Mouse (Mus musculus): Measurements from ENCODE around the gene Zxdc. TPM values are rescaled to one million over a fixed set of nuclear protein-coding genes. Genes with fewer than 3 reads are reported as not detected.
A peak's percentile ranks its signal among the peaks of the same experiment; 100 is the strongest.

The Zxdc gene
- 10 to 100 TPM; 23.8 to 24.0 TPM for total RNA-seq (2021)

- DNase-seq (ENCODE audit: extremely low spot score in 1 of 2, low spot score in 2 of 2): peak; percentile 99 to 100
- intact Hi-C loops (cut with DNase I): no loop called here
Observed at GRCm38 (mm10) chr6:90368976-90369724, at the start of gene Zxdc. Gene Zxdc, plus strand, starts transcription at chr6:90369492.

GRCm38 (mm10) chr6:90320429-90320828, 48.9 kb upstream of the Zxdc start:
- peak in 1 of 2 experiments; percentile 17 for DNase-seq (ENCODE audit: extremely low spot score in 1 of 2, low spot score in 2 of 2)
- intact Hi-C loops (cut with DNase I): loop anchor here (10.0 kb wide), 1 partner anchor 636 kb away; no protein-coding TSS in a partner anchor

DNA sequence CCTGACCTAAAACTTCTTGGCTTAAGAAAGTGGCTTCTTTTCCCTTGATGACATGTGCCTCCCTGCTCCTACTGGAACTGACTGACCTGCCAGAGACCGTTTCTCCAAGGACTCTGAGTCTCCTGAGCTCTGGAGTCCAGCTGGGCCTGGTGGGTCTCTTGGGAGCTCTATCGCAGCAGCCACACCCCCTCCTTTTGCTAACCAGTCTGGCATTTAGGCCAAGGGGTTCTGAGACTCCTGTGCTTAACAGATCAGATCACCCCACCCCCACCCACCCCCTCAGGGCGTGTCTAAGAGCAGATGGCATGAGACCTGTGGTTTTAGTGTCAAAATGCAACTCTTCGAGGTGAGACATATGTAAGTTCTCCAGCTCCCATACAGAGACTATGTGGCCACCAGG, 47.5 kb upstream of the Zxdc start:
- peak in 1 of 2 experiments; percentile 11 for DNase-seq (ENCODE audit: extremely low spot score in 1 of 2, low spot score in 2 of 2)
- intact Hi-C loops (cut with DNase I): loop anchor here (10.0 kb wide), 1 partner anchor 637 kb away; no protein-coding TSS in a partner anchor

DNA sequence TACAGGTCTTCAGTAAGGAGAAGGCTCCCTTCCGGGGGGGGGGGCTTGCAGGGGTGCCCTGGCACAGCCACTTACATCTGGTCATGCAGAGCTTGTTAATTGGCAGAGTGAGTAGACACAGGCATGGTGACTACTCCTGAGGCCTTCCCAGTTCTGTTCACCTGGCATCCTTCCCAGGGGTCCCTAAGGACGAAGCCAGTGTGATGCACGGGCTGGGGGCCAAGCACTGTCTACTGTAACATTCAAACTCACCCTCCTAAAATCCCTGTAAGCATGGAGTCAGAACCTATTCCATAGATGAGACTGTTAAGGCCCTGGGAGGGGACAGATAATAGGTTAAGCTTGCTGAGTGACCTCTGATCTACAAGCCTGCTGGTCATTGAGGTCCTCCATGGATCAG, 45.3 kb upstream of the Zxdc start:
- intact Hi-C loops (cut with DNase I): loop anchor here (10.0 kb wide), 1 partner anchor 639 kb away; no protein-coding TSS in a partner anchor
- DNase-seq (ENCODE audit: extremely low spot score in 1 of 2, low spot score in 2 of 2): no peak

DNA sequence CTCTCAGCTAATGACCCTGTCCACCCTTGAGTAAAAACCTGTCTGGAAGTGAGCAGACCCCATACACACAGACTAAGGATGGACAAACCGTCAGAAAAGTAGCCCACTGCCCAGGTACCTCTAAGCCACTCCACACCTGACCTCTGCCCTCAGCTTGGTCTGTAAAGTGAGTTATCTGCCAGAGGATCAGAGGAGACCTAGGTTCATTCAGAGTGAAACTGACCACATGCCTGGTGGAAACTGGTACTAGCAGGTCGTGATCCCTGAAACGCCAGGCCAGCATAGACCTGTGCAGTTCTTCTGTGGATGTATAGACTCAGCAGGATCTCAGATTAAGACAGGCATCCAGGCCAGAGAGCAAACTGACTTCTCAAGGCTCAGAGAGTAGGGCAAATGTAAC, 44.8 kb upstream of the Zxdc start:
- no peak for DNase-seq (ENCODE audit: extremely low spot score in 1 of 2, low spot score in 2 of 2)
- intact Hi-C loops (cut with DNase I): loop anchor here (10.0 kb wide), 1 partner anchor 640 kb away; no protein-coding TSS in a partner anchor

- intact Hi-C loops (cut with DNase I): loop anchor here (5.0 to 10.0 kb wide), 2 partner anchors 640 to 1398 kb away; no protein-coding TSS in a partner anchor
- peak in 1 of 2 experiments; percentile 33 for DNase-seq (ENCODE audit: extremely low spot score in 1 of 2, low spot score in 2 of 2)
Observed at GRCm38 (mm10) chr6:90324991-90325390, 44.3 kb upstream of the Zxdc start, which contains the start of gene Chst13. Gene Chst13, minus strand, starts transcription at chr6:90325185.

DNA sequence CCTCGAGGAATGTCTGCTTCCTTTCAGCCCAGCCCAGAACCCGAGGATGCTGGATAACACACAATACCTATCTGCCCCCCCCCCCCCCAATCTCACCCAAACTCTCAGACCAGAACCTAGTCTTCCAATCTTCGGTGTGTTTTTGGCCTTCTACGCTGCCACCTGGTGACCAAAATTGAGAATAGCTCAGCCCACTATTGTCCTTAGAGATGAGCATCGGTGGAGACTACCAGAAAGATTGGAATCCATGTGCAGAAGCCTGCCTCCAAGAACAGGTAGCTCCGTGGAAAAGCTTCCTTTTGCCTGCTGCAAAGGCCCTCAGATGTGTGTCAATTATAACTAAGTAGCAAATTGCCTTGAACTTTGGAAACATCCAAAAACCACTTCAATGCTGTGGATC, 41.6 kb upstream of the Zxdc start:
- intact Hi-C loops (cut with DNase I): loop anchor here (5.0 to 10.0 kb wide), 2 partner anchors 643 to 1400 kb away; no protein-coding TSS in a partner anchor
- DNase-seq (ENCODE audit: extremely low spot score in 1 of 2, low spot score in 2 of 2): no peak

GRCm38 (mm10) chr6:90329953-90330352, 39.3 kb upstream of the Zxdc start:
- intact Hi-C loops (cut with DNase I): loop anchor here (5.0 to 10.0 kb wide), 2 partner anchors 645 to 1403 kb away; no protein-coding TSS in a partner anchor
- peak; percentile 45 to 79 for DNase-seq (ENCODE audit: extremely low spot score in 1 of 2, low spot score in 2 of 2)

GRCm38 (mm10) chr6:90332561-90333425, 36.5 kb upstream of the Zxdc start, which contains the start of gene Uroc1:
Gene Uroc1, plus strand, starts transcription at chr6:90333284.
- intact Hi-C loops (cut with DNase I): no loop called here

DNA sequence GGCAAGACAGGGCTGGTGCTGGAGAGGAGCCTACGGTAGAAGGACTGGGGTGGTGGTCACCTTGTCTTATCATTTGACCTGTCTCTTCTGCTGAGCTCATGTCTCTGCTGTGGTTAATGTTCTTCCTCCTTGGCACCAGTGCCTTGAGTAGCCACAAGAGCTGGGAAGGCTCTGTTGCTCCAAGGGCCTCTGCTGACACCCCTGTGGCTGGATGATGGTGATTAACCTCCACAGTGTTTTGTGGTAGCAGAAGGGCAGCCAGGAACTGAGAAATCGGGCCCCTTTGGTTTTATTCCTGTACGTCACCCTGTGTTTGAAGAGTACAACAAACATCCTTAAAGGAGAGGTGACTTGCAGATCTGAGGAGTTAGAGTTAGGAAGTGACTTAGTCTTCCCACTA, 35.0 kb upstream of the Zxdc start:
- DNase-seq (ENCODE audit: extremely low spot score in 1 of 2, low spot score in 2 of 2): no peak
- intact Hi-C loops (cut with DNase I): no loop called here

More at GRCm38 (mm10) chr6:90332561-90333425, 36.5 kb upstream of the Zxdc start, which contains the start of gene Uroc1:
- no peak for DNase-seq (ENCODE audit: extremely low spot score in 1 of 2, low spot score in 2 of 2)

- intact Hi-C loops (cut with DNase I): no loop called here
- no peak for DNase-seq (ENCODE audit: extremely low spot score in 1 of 2, low spot score in 2 of 2)
Observed at GRCm38 (mm10) chr6:90342343-90342742, 26.9 kb upstream of the Zxdc start.

DNA sequence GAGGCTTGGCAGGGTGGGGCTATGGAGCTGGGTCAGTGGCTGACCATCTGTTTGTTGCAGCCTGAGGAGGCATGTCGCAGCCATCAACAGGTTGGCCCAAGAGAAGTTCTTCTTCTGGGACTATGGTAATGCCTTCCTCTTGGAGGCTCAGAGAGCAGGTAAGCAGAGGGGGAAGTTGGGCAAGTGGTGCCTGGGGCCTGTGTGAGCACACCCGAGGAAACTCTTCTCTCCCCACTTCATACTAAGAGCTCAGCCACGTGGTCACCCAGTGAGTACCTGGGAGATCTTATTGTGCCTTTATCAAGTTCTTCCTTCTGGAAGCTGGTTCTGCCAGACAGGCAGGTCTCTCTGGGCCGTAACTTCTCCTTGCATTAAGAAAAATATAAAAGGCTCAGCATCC, 22.1 kb upstream of the Zxdc start:
- no peak for DNase-seq (ENCODE audit: extremely low spot score in 1 of 2, low spot score in 2 of 2)
- intact Hi-C loops (cut with DNase I): no loop called here

DNA sequence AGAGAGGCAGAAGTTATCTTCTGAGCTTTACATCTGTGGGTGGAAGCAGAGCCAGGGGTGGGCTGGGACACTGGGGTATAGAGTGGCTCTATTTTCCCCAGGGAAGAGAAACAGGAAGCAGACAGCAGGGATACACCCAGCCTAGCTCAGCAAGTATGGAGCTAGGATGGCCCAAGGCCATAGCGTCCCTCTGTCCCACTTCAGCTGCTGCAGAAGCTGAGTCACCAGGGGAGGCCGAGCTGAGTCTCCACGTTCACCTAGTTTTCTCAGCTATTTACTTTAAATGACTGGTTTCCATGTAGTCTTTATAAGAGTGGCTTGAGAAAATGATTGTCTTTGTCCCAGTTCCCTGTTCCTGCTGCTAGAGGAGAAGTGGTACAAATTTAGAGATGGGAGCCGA, 20.8 kb upstream of the Zxdc start:
- intact Hi-C loops (cut with DNase I): no loop called here
- DNase-seq (ENCODE audit: extremely low spot score in 1 of 2, low spot score in 2 of 2): no peak

DNA sequence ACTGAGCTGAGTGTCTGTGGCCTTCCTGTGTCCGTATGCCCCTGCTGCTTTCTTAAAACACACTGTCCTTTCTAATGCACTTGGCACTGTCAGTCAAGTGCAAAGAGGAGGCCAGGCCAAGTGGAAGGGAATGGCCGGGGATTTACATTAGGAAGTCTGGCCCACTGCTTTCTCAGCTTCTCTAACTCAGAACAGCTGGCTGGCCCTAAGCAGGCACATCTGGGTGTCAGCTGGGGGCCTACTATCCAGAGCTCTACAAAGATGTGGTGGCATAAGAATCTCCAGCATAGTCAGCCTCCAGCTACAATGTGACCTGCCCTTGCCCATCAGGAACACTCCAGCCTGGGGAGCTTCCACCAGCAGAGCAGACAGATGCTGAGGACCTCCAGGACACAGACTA, 19.3 kb upstream of the Zxdc start:
- no peak for DNase-seq (ENCODE audit: extremely low spot score in 1 of 2, low spot score in 2 of 2)
- intact Hi-C loops (cut with DNase I): no loop called here

DNA sequence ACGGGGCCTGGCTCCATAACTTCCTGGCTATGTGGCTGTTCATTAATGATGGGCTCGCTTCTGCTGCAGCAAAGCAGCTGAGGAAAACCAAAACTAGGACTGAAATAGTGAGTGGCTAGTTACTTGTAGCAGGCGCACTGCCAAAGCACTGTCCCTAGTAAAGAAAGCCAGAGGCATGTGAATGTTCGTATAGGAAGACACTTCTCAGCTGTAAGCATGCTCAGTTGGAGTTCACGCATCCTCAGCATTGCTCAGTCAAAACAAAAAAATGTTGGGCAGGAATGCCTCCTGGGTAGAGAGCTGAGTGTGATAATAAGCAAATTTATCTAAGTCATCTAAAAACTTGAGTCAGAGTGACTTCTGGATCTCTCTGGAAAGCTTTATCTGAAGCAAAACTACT, 11.2 kb upstream of the Zxdc start:
- no peak for DNase-seq (ENCODE audit: extremely low spot score in 1 of 2, low spot score in 2 of 2)
- intact Hi-C loops (cut with DNase I): no loop called here

- intact Hi-C loops (cut with DNase I): no loop called here
- DNase-seq (ENCODE audit: extremely low spot score in 1 of 2, low spot score in 2 of 2): no peak
Observed at GRCm38 (mm10) chr6:90359445-90359844, 9.8 kb upstream of the Zxdc start.

GRCm38 (mm10) chr6:90360024-90360781, 9.1 kb upstream of the Zxdc start:
- intact Hi-C loops (cut with DNase I): no loop called here
- DNase-seq (ENCODE audit: extremely low spot score in 1 of 2, low spot score in 2 of 2): peak in 1 of 2 experiments; percentile 64

DNA sequence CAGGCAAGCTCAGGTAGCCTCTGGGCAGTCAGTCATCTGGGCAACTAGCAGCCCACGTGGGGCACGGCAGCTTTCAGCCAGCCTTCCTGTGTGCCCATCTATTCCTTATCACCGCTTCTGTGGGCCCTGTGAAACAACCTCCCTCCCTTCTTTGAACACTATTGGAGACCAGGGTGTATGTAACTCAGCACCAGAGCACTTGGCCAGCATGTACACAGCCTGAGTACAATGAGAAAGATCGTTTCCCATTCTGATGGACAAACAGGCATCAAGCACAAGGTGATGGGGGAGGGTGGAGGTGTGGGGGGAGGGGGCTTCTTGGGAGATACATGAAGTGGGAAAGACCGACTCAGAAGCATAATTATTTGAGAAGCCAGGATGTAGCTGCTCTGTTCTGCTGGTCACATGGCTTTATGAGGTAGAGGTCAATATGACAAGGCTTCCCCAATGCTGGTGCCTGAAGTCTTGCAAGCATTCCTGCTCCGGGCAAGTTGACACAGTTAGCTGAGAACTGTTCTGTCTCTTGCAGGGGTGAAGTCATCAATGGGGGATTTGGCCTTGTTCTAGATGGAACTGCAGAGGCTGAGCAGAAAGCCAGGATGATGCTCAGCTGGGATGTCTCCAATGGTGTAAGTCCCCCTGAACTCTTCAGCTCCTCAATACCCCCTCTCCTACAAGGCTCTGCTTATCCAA, 8.2 kb upstream of the Zxdc start:
- DNase-seq (ENCODE audit: extremely low spot score in 1 of 2, low spot score in 2 of 2): no peak
- intact Hi-C loops (cut with DNase I): no loop called here
